Mouse (Mus musculus): ENCODE measurements around the gene Rhox8.
"Not testable (repeated sequence)": the region's sequence is repeated elsewhere in the genome, so short reads cannot be mapped to it uniquely, and the experiment has no call there.

Rhox8 gene

DNA sequence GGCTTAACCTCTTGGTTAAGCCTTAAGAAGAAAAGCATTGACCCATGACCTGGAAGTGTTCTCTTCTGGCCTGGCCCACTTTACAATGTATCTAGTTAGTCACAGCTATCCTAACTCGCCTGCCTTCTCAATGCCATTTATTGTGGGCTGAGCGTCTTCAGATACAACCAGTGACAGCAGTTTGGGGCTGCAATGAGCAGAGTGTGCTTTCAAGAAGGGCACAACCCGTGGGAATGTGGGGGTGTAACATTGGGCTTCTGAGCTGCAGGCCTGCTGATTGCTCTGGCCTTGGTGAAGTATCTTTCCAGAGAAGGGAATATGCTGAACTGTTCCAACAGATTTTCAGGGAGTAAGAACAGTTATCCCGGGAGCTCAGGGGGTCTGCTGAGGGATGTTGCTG lies at the start of gene Rhox8:
Gene Rhox8, minus strand, starts transcription at position 101 of the 400 bp plus-strand sequence.
- DNase-seq (ENCODE audit: low spot score in 2 of 2) = no peak

DNA sequence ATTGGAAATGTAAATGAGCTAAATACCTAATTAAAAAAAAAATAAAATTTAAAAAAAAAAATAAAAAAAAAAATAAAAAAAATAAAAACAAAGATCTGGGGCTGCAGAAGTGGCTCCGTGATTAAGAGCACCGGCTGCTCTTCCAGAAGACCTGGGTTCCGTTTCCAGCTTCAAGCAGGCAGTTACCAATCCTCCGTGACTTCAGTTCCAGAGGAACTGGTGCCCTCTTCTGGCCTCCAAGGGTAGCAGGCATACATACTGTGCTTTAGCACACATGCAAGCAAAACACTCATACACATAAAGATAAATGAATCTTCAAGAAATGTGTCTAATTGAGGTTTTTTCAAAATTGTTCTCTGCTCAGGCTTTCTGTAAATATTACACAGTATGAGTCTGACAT lies 37.6 kb upstream of the Rhox8 start:
- no peak for DNase-seq (ENCODE audit: low spot score in 2 of 2)

DNA sequence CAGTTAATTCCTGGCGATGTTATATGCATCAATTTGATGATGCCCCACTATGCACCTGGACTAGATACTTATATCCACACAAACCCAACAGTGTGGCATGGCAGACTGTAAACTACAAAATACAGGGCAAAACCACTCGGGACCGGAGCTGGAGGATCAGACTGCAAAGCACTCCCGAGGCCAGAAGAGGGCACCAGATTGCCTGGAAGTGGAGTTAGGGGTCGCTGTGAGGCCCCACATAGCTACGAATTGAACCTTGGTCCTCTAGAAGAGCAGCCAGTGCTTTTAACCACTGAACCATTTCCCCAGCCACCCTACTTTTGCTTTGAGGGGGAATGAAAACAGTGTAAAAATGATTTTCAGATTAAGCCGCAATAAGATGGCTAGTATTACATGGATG lies 29.8 kb upstream of the Rhox8 start:
- DNase-seq (ENCODE audit: low spot score in 2 of 2) = no peak

DNA sequence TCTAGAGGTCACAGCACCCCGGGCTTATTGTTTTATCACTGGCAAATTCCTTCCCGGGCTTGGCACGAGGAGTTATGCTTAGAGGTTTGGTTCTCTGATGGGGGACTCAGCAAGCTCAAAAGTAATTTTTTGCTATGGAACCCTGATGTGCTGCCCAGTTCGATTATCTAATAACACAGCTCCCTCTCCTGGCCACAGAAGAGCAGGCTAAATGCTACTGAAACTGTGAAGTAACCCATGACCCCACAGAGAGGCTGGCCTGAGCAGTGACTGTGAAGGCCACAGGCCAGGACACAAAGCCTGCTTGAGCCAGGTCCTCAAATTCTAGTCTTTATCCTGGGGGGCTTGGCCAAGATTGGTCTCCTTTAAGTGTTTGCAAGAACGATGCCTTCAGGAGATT lies 25.0 kb upstream of the Rhox8 start:
- DNase-seq (ENCODE audit: low spot score in 2 of 2) = no peak

DNA sequence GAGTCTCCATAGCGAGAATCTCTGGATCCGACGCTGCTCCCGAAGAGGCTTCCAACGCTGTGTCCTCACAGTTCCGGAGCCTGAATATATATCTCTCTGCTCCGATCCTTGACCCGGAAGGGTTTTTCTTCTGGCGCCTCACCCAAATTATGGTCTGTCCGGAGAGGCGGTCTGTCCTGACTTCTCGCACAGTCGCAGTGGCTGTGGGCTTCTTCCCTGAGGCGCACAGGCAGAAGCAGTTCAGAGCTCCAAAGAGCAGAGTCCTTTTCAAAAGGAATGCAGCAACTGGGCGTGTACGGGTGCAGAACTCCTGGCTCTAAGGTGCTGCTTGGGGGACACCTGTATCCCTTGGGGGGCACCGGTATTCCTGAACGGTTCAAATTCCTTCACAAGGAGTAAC lies 22.9 kb upstream of the Rhox8 start, which contains the start of gene Rhox9:
Gene Rhox9, minus strand, starts transcription at position 101 of the 400 bp plus-strand sequence.
- not testable (repeated sequence) for DNase-seq (ENCODE audit: low spot score in 2 of 2)

DNA sequence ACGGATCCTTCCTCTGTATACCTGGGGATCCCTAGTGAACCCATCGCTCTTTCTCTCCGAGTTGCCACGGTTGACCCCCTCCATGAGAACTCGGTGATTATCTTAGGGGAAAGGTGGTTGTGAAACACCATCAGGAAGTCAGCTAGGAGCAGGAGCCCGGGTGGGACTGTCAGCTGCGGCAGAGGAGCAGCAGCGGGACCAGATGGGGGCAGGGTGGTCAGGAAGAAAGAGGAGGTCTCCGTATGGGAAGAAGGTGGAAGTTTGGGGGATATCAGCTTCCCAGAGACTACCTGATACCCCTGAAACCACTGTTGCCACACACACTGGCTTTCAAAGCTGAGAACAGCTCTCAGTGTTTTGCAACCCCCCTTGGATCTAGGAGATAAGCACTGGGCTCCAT lies 18.4 kb upstream of the Rhox8 start, which contains the start of gene Rhox7b:
Gene Rhox7b, minus strand, starts transcription at position 101 of the 400 bp plus-strand sequence.
- DNase-seq (ENCODE audit: low spot score in 2 of 2) = not testable (repeated sequence)

DNA sequence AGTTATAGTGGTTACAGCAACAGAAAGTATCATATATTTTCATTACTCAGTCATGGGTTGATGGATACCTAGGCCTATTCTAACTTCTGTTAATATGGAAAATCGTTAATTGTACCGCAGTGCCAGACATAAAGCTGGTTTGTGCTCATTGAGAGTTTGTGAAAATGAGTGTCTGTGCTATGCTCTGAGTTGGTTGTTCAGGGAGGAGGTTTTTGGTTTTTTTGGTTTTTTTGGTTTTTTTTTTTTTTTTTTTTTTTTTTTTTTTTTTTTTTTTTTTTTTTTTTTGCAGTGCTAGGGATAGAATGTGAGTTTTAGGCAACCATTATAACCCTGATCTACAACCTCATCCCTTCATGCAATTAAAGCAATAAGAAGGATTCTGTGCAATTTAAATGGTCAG lies 7.1 kb downstream of the Rhox8 start:
- DNase-seq (ENCODE audit: low spot score in 2 of 2) = no peak

DNA sequence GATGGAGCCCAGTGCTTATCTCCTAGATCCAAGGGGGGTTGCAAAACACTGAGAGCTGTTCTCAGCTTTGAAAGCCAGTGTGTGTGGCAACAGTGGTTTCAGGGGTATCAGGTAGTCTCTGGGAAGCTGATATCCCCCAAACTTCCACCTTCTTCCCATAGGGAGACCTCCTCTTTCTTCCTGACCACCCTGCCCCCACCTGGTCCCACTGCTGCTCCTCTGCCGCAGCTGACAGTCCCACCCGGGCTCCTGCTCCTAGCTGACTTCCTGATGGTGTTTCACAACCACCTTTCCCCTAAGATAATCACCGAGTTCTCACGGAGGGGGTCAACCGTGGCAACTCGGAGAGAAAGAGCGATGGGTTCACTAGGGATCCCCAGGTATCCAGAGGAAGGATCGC lies 47.4 kb downstream of the Rhox8 start, which contains the start of gene Rhox7a:
Gene Rhox7a, plus strand, starts transcription at position 301 of the 400 bp plus-strand sequence.
- DNase-seq (ENCODE audit: low spot score in 2 of 2) = not testable (repeated sequence)

DNA sequence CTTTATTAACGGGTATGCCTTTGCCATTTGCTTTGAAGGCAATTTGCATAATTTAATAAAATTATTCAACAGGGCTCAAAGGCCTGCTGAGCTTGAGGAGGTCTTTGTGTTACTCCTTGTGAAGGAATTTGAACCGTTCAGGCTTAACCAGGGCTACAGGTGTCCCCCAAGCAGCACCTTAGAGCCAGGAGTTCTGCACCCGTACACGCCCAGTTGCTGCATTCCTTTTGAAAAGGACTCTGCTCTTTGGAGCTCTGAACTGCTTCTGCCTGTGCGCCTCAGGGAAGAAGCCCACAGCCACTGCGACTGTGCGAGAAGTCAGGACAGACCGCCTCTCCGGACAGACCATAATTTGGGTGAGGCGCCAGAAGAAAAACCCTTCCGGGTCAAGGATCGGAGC lies 52.1 kb downstream of the Rhox8 start, which contains the start of gene Rhox6:
Gene Rhox6, plus strand, starts transcription at position 301 of the 400 bp plus-strand sequence.
- not testable (repeated sequence) for DNase-seq (ENCODE audit: low spot score in 2 of 2)

All from left cerebral cortex, adult 9 months (tissue).